Mouse (Mus musculus) forebrain, embryonic 11.5 days (tissue): ENCODE results near the gene Gpr107. TPM values are rescaled to one million over a fixed set of nuclear protein-coding genes. Genes with fewer than 3 reads are reported as not detected.

Experiments used
- ATAC-seq: fragments of 200-750 bp; cut with Nextera tagmentation; replicated peaks from 2 replicates; pipeline ENCODE4 v1.8.0; 2017; ENCODE audit warnings: moderate TSS enrichment; ENCODE audit not compliant: low FRiP score
- DNase-seq: peaks from one replicate; pipeline ENCODE4 v3.0.0-alpha.2; 2017; ENCODE audit warnings: low spot score
- H3K27ac ChIP-seq: fragments of 300-500 bp; sonication (generic); 2 replicates; pipeline ENCODE4 v1.5.1; 2014; ENCODE audit warnings: low read depth, low read length
- H3K27me3 ChIP-seq: fragments of 300-500 bp; sonication (generic); 2 replicates; pipeline ENCODE4 v1.6.1; 2014; ENCODE audit warnings: mild to moderate bottlenecking, low read length, mixed read lengths; ENCODE audit not compliant: control insufficient read depth, insufficient read depth
- H3K36me3 ChIP-seq: fragments of 300-500 bp; sonication (generic); 2 replicates; pipeline ENCODE4 v1.6.1; 2014; ENCODE audit warnings: mild to moderate bottlenecking, low read length, moderate library complexity, mixed read lengths; ENCODE audit not compliant: control insufficient read depth, insufficient read depth
- H3K4me1 ChIP-seq: fragments of 300-500 bp; sonication (generic); replicated peaks from 2 replicates; pipeline ENCODE4 v1.6.1; 2014; ENCODE audit warnings: low read length, mixed read lengths; ENCODE audit not compliant: control insufficient read depth, insufficient read depth
- H3K4me2 ChIP-seq: fragments of 300-500 bp; sonication (generic); 2 replicates; pipeline ENCODE4 v1.6.1; 2014; ENCODE audit warnings: low read depth, mild to moderate bottlenecking, low read length, moderate library complexity, mixed read lengths; ENCODE audit not compliant: severe bottlenecking
- H3K4me3 ChIP-seq: fragments of 300-500 bp; sonication (generic); 2 replicates; pipeline ENCODE4 v1.5.1; 2014; ENCODE audit warnings: low read depth, low read length
- H3K9ac ChIP-seq: fragments of 300-500 bp; sonication (generic); 2 replicates; pipeline ENCODE4 v1.6.1; 2014; ENCODE audit warnings: low read length
- H3K9me3 ChIP-seq: fragments of 300-500 bp; sonication (generic); 2 replicates; pipeline ENCODE4 v1.6.1; 2016; ENCODE audit warnings: low read length, mixed read lengths; ENCODE audit not compliant: control insufficient read depth
- WGBS: fragments of 180-500 bp; shearing (Covaris S2); extraction: QIAGEN DNeasy Blood & Tissue Kit; methylation state at CpG from one replicate; pipeline ENCODE4 v1.1.7; 2014; 5-methylcytosine and 5-hydroxymethylcytosine counted together
- polyA plus RNA-seq: library from polyadenylated mRNA; unstranded; fragments of >200 nt; fragmentation: Nextera tagmentation; extraction: Ambion mirVana; gene quantifications from 2 replicates; pipeline ENCODE4 v1.2.1, GENCODE M21; 2014

Gpr107 gene
- polyA plus RNA-seq, 1 experiment from 2014 or later = 30.7 TPM

- H3K4me1 ChIP-seq = no peaks in the 10 kb centered on the region
- WGBS = 88% methylated on average over 5 of the region's 5 CpGs
- no peaks in the 10 kb centered on the region for H3K27me3 ChIP-seq
- no peak overlapping the region for H3K9ac ChIP-seq
- no peak overlapping the region for H3K4me2 ChIP-seq
- no peaks in the 10 kb centered on the region for H3K9me3 ChIP-seq
- H3K4me3 ChIP-seq = no peak overlapping the region
- DNase-seq (no peak), ATAC-seq (no peak)
- H3K27ac ChIP-seq = no peak overlapping the region
- H3K36me3 ChIP-seq = no peaks in the 10 kb centered on the region
These were observed 28.6 kb upstream of the Gpr107 start for GRCm38 (mm10) chr2:31123493-31123892.

GRCm38 (mm10) chr2:31124694-31125093 lies 27.4 kb upstream of the Gpr107 start:
- WGBS = 81% methylated on average over 2 of the region's 2 CpGs
- no peak overlapping the region for H3K27ac ChIP-seq
- H3K4me1 ChIP-seq = no peaks in the 10 kb centered on the region
- no peak overlapping the region for H3K4me3 ChIP-seq
- no peak overlapping the region for H3K9ac ChIP-seq
- no peaks in the 10 kb centered on the region for H3K27me3 ChIP-seq
- H3K4me2 ChIP-seq = no peak overlapping the region
- ATAC-seq (no peak), DNase-seq (no peak)
- no peaks in the 10 kb centered on the region for H3K9me3 ChIP-seq
- no peaks in the 10 kb centered on the region for H3K36me3 ChIP-seq

- Histone ChIP-seq H3K9ac (no peak overlapping the region), H3K36me3 (no peaks in the 10 kb centered on the region), H3K4me1 (no peaks in the 10 kb centered on the region), H3K4me2 (no peak overlapping the region), H3K27me3 (no peaks in the 10 kb centered on the region), H3K9me3 (no peaks in the 10 kb centered on the region), H3K4me3 (no peak overlapping the region), H3K27ac (no peak overlapping the region)
- ATAC-seq = no peak
- 87% methylated on average over 7 of the region's 7 CpGs for WGBS
- no peak for DNase-seq
These were observed 27.0 kb upstream of the Gpr107 start for GRCm38 (mm10) chr2:31125156-31125555.

GRCm38 (mm10) chr2:31126048-31126447 lies 26.1 kb upstream of the Gpr107 start:
- no peaks in the 10 kb centered on the region for H3K27me3 ChIP-seq
- 89% methylated on average over 9 of the region's 9 CpGs for WGBS
- H3K4me2 ChIP-seq = no peak overlapping the region
- no peak overlapping the region for H3K4me3 ChIP-seq
- no peaks in the 10 kb centered on the region for H3K36me3 ChIP-seq
- H3K9me3 ChIP-seq = no peaks in the 10 kb centered on the region
- ATAC-seq (no peak), DNase-seq (no peak)
- no peak overlapping the region for H3K9ac ChIP-seq
- H3K4me1 ChIP-seq = no peaks in the 10 kb centered on the region
- H3K27ac ChIP-seq = no peak overlapping the region

GRCm38 (mm10) chr2:31127219-31127618 lies 24.9 kb upstream of the Gpr107 start:
- Histone ChIP-seq H3K9me3 (no peaks in the 10 kb centered on the region), H3K27ac (no peak overlapping the region), H3K4me2 (no peak overlapping the region), H3K9ac (no peak overlapping the region), H3K27me3 (no peaks in the 10 kb centered on the region), H3K4me1 (no peaks in the 10 kb centered on the region), H3K4me3 (no peak overlapping the region), H3K36me3 (no peaks in the 10 kb centered on the region)
- no peak for DNase-seq
- WGBS = 79% methylated on average over 7 of the region's 7 CpGs
- ATAC-seq = no peak

GRCm38 (mm10) chr2:31127899-31128298 lies 24.2 kb upstream of the Gpr107 start:
- no peaks in the 10 kb centered on the region for H3K27me3 ChIP-seq

GRCm38 (mm10) chr2:31129742-31130518 lies 22.2 kb upstream of the Gpr107 start:
- Histone ChIP-seq H3K4me3 (no peak overlapping the region), H3K4me2 (no peak overlapping the region), H3K9ac (no peak overlapping the region), H3K27ac (no peak overlapping the region), H3K4me1 (no peaks in the 10 kb centered on the region), H3K9me3 (no peaks in the 10 kb centered on the region), H3K36me3 (no peaks in the 10 kb centered on the region), H3K27me3 (no peaks in the 10 kb centered on the region)
- no peak for DNase-seq
- ATAC-seq = no peak
- WGBS = 86% methylated on average over 14 of the region's 14 CpGs

More at GRCm38 (mm10) chr2:31127899-31128298, 24.2 kb upstream of the Gpr107 start:
- H3K36me3 ChIP-seq = no peaks in the 10 kb centered on the region
- no peak overlapping the region for H3K4me2 ChIP-seq
- no peaks in the 10 kb centered on the region for H3K4me1 ChIP-seq
- H3K27ac ChIP-seq = no peak overlapping the region
- ATAC-seq = no peak
- H3K4me3 ChIP-seq = no peak overlapping the region
- WGBS = 74% methylated on average over 4 of the region's 4 CpGs
- no peak for DNase-seq
- no peaks in the 10 kb centered on the region for H3K9me3 ChIP-seq
- no peak overlapping the region for H3K9ac ChIP-seq

GRCm38 (mm10) chr2:31130815-31131299 lies 21.3 kb upstream of the Gpr107 start:
- no peak for DNase-seq
- H3K9me3 ChIP-seq = no peaks in the 10 kb centered on the region
- no peak overlapping the region for H3K4me3 ChIP-seq
- WGBS = 79% methylated on average over 8 of the region's 8 CpGs
- no peak overlapping the region for H3K9ac ChIP-seq
- H3K4me1 ChIP-seq = no peaks in the 10 kb centered on the region
- H3K27ac ChIP-seq = no peak overlapping the region
- no peak for ATAC-seq
- H3K27me3 ChIP-seq = no peaks in the 10 kb centered on the region
- no peaks in the 10 kb centered on the region for H3K36me3 ChIP-seq
- no peak overlapping the region for H3K4me2 ChIP-seq

- DNase-seq = no peak
- no peak for ATAC-seq
- H3K9me3 ChIP-seq = no peaks in the 10 kb centered on the region
- 71% methylated on average over 8 of the region's 8 CpGs for WGBS
- H3K4me2 ChIP-seq = no peak overlapping the region
- no peaks in the 10 kb centered on the region for H3K27me3 ChIP-seq
- no peaks in the 10 kb centered on the region for H3K36me3 ChIP-seq
- H3K4me1 ChIP-seq = no peaks in the 10 kb centered on the region
- H3K4me3 ChIP-seq = no peak overlapping the region
- H3K9ac ChIP-seq = no peak overlapping the region
- no peak overlapping the region for H3K27ac ChIP-seq
These were observed 19.4 kb upstream of the Gpr107 start for GRCm38 (mm10) chr2:31132682-31133081.
